Mouse (Mus musculus): ENCODE results near the gene Pkd1l1. TPM values are rescaled to one million over a fixed set of nuclear protein-coding genes. Genes with fewer than 3 reads are reported as not detected.

Pkd1l1 gene
- polyA plus RNA-seq, 1 experiment from 2014 or later, result 0.15 TPM

DNA sequence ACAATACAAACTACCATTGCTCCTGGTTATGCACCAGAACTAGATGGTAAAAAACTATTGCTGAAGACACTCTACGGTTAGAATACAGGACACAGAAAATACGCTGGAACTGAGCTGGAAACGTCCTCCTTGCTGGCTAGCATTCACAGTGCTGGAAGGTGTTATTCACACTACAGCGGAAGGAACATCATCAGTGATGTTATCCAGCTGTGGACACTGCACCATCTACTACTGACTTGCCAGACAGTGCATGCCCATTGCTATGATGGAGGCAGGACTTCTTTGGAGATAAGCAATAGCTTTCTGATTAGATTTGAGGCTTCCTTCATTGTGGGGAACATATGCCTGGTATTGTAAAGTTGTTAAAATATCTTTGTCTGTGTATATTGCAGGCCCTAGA lies 90.3 kb downstream of the Pkd1l1 start:
- Histone ChIP-seq H3K4me3 (ENCODE audit: low read depth, low read length) (no peak overlapping the region), H3K36me3 (ENCODE audit: control insufficient read depth, insufficient read depth, low read length) (no peaks in the 10 kb centered on the region), H3K4me1 (replicated peaks; ENCODE audit: control insufficient read depth, insufficient read depth, low read length) (0 out of 2 replicates have a peak, but pooled peaks cover 2% of the 10 kb centered on the region), H3K4me2 (ENCODE audit: low read length) (no peak overlapping the region), H3K9me3 (ENCODE audit: control insufficient read depth, low read length) (no peaks in the 10 kb centered on the region), H3K27me3 (replicated peaks; ENCODE audit: control insufficient read depth, insufficient read depth, low read length) (no peaks in the 10 kb centered on the region), H3K9ac (ENCODE audit: low read length) (no peak overlapping the region), H3K27ac (ENCODE audit: low read depth) (no peak overlapping the region)
- no peak for DNase-seq (ENCODE audit: low spot score)
- 74% methylated on average over 4 of the region's 4 CpGs for WGBS
- ATAC-seq (replicated peaks; ENCODE audit: low FRiP score, low TSS enrichment, low read depth), result no peak

DNA sequence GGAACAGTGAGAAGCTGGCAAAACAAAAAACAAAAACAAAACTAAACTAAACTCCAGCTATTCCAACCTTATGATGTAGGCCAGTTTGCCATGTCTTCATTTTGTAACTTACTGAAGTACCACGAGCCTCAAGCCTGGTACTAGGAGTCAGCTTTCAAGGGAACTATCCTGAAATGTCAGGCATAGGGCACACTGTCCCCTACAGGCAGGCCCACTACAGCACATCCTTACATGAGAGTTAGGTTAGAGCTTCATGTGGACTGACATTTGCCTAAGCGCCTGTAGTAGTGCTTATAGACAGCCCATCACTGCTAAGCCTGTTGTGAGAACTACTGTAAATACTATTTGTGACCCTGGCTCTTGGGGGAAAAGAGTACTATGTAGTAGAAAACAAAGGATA lies 91.5 kb downstream of the Pkd1l1 start:
- H3K27me3 ChIP-seq (replicated peaks; ENCODE audit: control insufficient read depth, insufficient read depth, low read length), result no peaks in the 10 kb centered on the region
- H3K4me1 ChIP-seq (replicated peaks; ENCODE audit: control insufficient read depth, insufficient read depth, low read length), result 0 out of 2 replicates have a peak, but pooled peaks cover 2% of the 10 kb centered on the region
- no peak overlapping the region for H3K9ac ChIP-seq (ENCODE audit: low read length)
- H3K9me3 ChIP-seq (ENCODE audit: control insufficient read depth, low read length), result no peaks in the 10 kb centered on the region
- H3K4me3 ChIP-seq (ENCODE audit: low read depth, low read length), result no peak overlapping the region
- no peak overlapping the region for H3K27ac ChIP-seq (ENCODE audit: low read depth)
- no peak overlapping the region for H3K4me2 ChIP-seq (ENCODE audit: low read length)
- no peak for ATAC-seq (replicated peaks; ENCODE audit: low FRiP score, low TSS enrichment, low read depth)
- DNase-seq (ENCODE audit: low spot score), result no peak
- 73% methylated on average over 2 of the region's 2 CpGs for WGBS
- H3K36me3 ChIP-seq (ENCODE audit: control insufficient read depth, insufficient read depth, low read length), result no peaks in the 10 kb centered on the region

DNA sequence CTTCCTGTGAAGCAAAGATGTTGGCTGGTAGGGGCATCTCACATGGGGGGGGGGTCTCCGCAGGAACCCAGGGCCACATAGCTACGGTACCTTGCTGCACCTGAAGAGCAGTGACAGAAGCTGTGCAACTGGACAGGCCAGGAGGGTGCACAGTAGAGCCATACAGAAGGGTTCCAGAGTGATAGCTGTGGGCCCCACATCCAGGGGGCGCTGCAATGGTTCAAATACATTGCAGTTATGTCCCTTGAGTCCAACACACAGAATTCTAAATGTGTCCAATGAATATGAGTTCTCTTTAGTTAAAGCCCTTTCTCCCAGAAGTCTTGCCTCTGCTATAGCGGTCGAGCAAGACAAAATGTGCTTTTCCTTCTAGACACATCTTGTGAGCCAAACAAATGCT lies 103.0 kb downstream of the Pkd1l1 start:
- no peaks in the 10 kb centered on the region for H3K4me1 ChIP-seq (replicated peaks; ENCODE audit: control insufficient read depth, insufficient read depth, low read length)
- DNase-seq (ENCODE audit: low spot score), result peak; percentile 44
- 89% methylated on average over 5 of the region's 5 CpGs for WGBS
- H3K9me3 ChIP-seq (ENCODE audit: control insufficient read depth, low read length), result no peaks in the 10 kb centered on the region
- ATAC-seq (replicated peaks; ENCODE audit: low FRiP score, low TSS enrichment, low read depth), result no peak
- H3K4me2 ChIP-seq (ENCODE audit: low read length), result no peak overlapping the region
- no peak overlapping the region for H3K4me3 ChIP-seq (ENCODE audit: low read depth, low read length)
- H3K9ac ChIP-seq (ENCODE audit: low read length), result no peak overlapping the region
- no peaks in the 10 kb centered on the region for H3K27me3 ChIP-seq (replicated peaks; ENCODE audit: control insufficient read depth, insufficient read depth, low read length)
- H3K36me3 ChIP-seq (ENCODE audit: control insufficient read depth, insufficient read depth, low read length), result no peaks in the 10 kb centered on the region
- no peak overlapping the region for H3K27ac ChIP-seq (ENCODE audit: low read depth)

DNA sequence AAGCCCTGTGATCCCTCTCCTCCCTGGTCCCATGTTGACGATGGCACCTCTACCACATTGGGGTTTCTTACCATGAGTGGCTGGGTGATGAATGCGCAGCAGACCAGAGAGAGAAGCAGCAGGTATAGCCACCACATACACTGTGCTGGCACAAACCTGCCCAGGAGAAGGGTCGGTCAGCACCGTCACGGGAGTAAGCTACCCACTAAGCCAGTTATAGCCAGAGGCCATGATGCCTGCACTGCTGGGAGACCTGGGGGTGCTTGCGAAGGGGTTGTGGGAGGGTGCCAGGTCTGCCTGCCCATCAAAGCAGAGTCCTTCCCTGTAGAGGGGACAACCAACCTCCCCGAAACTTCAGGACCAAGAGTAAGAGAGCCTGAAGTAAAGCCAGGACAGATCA lies 107.0 kb downstream of the Pkd1l1 start:
- ATAC-seq (replicated peaks; ENCODE audit: low FRiP score, low TSS enrichment, low read depth), result no peak
- Histone ChIP-seq H3K4me2 (ENCODE audit: low read length) (no peak overlapping the region), H3K9ac (ENCODE audit: low read length) (no peak overlapping the region), H3K4me1 (replicated peaks; ENCODE audit: control insufficient read depth, insufficient read depth, low read length) (no peaks in the 10 kb centered on the region), H3K9me3 (ENCODE audit: control insufficient read depth, low read length) (no peaks in the 10 kb centered on the region), H3K27me3 (replicated peaks; ENCODE audit: control insufficient read depth, insufficient read depth, low read length) (no peaks in the 10 kb centered on the region), H3K4me3 (ENCODE audit: low read depth, low read length) (no peak overlapping the region), H3K36me3 (ENCODE audit: control insufficient read depth, insufficient read depth, low read length) (no peaks in the 10 kb centered on the region), H3K27ac (ENCODE audit: low read depth) (no peak overlapping the region)
- DNase-seq (ENCODE audit: low spot score), result no peak
- WGBS, result 91% methylated on average over 7 of the region's 7 CpGs

DNA sequence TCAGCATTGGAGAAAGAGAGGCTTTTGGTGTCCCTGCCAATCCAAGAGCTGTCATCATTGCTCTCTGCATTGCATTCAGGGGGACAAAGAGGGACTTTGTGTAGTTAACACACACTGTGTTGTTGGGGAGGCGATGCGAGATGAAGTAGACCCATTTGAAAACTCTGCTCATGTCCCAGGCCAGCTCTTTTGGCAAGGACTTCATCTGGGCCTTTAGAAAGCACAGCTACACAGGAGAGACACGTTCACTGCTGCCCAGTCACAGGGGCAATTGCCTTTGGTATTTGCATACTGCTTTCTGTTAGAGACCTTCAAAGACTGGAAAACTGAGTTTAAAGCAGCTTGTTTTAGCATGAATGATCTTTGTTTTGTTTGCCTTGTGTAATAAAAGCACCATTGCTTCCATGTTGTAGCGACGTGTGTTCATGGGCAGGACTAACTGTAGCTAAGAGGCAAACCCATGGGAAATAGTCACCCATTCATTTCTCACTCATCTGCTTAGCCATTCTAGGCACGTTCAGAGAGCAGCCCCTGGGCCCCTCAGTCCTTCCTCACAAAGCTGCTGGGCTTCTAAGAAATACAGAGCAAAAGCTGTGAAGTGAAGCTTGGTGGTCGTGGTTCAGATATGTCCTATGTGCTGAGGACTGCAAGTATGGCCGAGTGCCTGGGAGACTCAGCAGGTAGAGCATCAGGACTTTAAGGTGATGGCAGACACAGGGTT lies 109.0 kb downstream of the Pkd1l1 start:
- H3K36me3 ChIP-seq (ENCODE audit: control insufficient read depth, insufficient read depth, low read length), result no peaks in the 10 kb centered on the region
- ATAC-seq (replicated peaks; ENCODE audit: low FRiP score, low TSS enrichment, low read depth) (no peak), DNase-seq (ENCODE audit: low spot score) (no peak)
- H3K4me1 ChIP-seq (replicated peaks; ENCODE audit: control insufficient read depth, insufficient read depth, low read length), result no peaks in the 10 kb centered on the region
- H3K9me3 ChIP-seq (ENCODE audit: control insufficient read depth, low read length), result no peaks in the 10 kb centered on the region
- WGBS, result 73% methylated on average over 8 of the region's 8 CpGs
- no peak overlapping the region for H3K27ac ChIP-seq (ENCODE audit: low read depth)
- H3K27me3 ChIP-seq (replicated peaks; ENCODE audit: control insufficient read depth, insufficient read depth, low read length), result no peaks in the 10 kb centered on the region
- H3K4me2 ChIP-seq (ENCODE audit: low read length), result no peak overlapping the region
- no peak overlapping the region for H3K4me3 ChIP-seq (ENCODE audit: low read depth, low read length)
- H3K9ac ChIP-seq (ENCODE audit: low read length), result no peak overlapping the region

DNA sequence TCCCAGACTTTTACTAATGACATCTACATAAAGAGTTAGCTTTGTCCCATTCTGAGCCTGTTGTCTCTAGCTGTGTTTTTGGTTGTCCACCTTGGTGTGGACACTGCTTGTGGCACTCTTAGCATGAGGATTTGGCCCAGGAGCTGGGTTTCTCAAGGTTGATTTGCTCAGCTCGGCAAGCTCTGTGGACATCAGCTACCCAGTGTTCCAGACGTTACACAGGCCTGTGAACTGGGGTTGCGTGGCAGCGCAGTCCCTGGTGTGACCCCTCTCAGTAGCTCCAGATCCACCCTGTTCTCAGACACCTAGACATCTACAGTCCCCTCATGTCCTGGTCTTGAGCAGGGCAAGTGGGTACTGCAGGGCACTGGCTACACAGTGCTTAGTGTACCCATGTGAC lies 110.6 kb downstream of the Pkd1l1 start:
- Histone ChIP-seq H3K4me2 (ENCODE audit: low read length) (no peak overlapping the region), H3K27ac (ENCODE audit: low read depth) (no peak overlapping the region), H3K4me3 (ENCODE audit: low read depth, low read length) (no peak overlapping the region), H3K9me3 (ENCODE audit: control insufficient read depth, low read length) (no peaks in the 10 kb centered on the region), H3K27me3 (replicated peaks; ENCODE audit: control insufficient read depth, insufficient read depth, low read length) (no peaks in the 10 kb centered on the region), H3K4me1 (replicated peaks; ENCODE audit: control insufficient read depth, insufficient read depth, low read length) (no peaks in the 10 kb centered on the region), H3K36me3 (ENCODE audit: control insufficient read depth, insufficient read depth, low read length) (no peaks in the 10 kb centered on the region), H3K9ac (ENCODE audit: low read length) (no peak overlapping the region)
- DNase-seq (ENCODE audit: low spot score) (no peak), ATAC-seq (replicated peaks; ENCODE audit: low FRiP score, low TSS enrichment, low read depth) (no peak)
- WGBS, result 78% methylated on average over 4 of the region's 4 CpGs

DNA sequence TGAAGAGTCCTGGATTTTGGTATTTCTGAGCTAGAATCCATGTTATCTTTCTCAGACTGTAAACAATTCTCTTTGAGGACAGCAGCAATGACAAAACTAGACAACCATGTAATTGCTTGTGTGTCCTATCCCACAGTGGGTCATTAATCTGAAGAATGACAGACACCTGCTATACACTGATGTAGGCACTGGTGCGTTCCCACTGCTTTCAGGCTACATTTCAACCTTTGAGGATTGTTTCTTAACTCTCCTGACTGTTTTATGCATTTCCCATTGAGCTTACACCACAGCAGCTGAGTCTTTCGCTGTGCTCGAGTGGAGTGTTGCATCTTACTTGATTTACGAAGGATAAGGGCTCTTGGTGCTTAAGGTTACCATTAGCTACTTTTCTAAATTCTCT lies 111.1 kb downstream of the Pkd1l1 start:
- Histone ChIP-seq H3K4me2 (ENCODE audit: low read length) (no peak overlapping the region), H3K4me1 (replicated peaks; ENCODE audit: control insufficient read depth, insufficient read depth, low read length) (no peaks in the 10 kb centered on the region), H3K36me3 (ENCODE audit: control insufficient read depth, insufficient read depth, low read length) (no peaks in the 10 kb centered on the region), H3K9me3 (ENCODE audit: control insufficient read depth, low read length) (no peaks in the 10 kb centered on the region), H3K27me3 (replicated peaks; ENCODE audit: control insufficient read depth, insufficient read depth, low read length) (no peaks in the 10 kb centered on the region), H3K4me3 (ENCODE audit: low read depth, low read length) (no peak overlapping the region), H3K9ac (ENCODE audit: low read length) (no peak overlapping the region), H3K27ac (ENCODE audit: low read depth) (no peak overlapping the region)
- WGBS, result 77% methylated on average over 4 of the region's 4 CpGs
- ATAC-seq (replicated peaks; ENCODE audit: low FRiP score, low TSS enrichment, low read depth) (no peak), DNase-seq (ENCODE audit: low spot score) (no peak)

DNA sequence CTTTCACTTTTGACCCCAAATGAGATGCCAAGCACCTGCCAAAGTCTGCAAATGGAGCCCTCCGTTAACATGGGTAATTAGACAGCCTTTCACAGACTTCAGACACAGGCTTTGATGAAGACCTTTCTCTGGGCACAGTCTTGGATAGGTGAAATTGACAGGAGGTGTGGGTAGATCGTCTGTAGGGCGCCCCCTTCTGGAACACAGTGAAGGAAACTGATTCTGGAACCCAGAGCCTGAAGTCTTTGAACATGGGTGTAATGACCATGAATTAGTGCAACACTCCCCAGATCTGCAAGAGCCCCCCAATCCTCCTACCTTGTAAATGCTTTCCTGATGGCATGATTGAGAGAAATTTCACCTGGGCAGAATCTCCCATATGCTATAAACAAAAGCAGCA lies 112.2 kb downstream of the Pkd1l1 start:
- no peaks in the 10 kb centered on the region for H3K27me3 ChIP-seq (replicated peaks; ENCODE audit: control insufficient read depth, insufficient read depth, low read length)
- 29% methylated on average over 3 of the region's 3 CpGs for WGBS
- no peak overlapping the region for H3K27ac ChIP-seq (ENCODE audit: low read depth)
- H3K4me2 ChIP-seq (ENCODE audit: low read length), result no peak overlapping the region
- H3K9me3 ChIP-seq (ENCODE audit: control insufficient read depth, low read length), result no peaks in the 10 kb centered on the region
- no peaks in the 10 kb centered on the region for H3K36me3 ChIP-seq (ENCODE audit: control insufficient read depth, insufficient read depth, low read length)
- no peak for DNase-seq (ENCODE audit: low spot score)
- H3K4me1 ChIP-seq (replicated peaks; ENCODE audit: control insufficient read depth, insufficient read depth, low read length), result no peaks in the 10 kb centered on the region
- ATAC-seq (replicated peaks; ENCODE audit: low FRiP score, low TSS enrichment, low read depth), result no peak
- no peak overlapping the region for H3K4me3 ChIP-seq (ENCODE audit: low read depth, low read length)
- H3K9ac ChIP-seq (ENCODE audit: low read length), result no peak overlapping the region

DNA sequence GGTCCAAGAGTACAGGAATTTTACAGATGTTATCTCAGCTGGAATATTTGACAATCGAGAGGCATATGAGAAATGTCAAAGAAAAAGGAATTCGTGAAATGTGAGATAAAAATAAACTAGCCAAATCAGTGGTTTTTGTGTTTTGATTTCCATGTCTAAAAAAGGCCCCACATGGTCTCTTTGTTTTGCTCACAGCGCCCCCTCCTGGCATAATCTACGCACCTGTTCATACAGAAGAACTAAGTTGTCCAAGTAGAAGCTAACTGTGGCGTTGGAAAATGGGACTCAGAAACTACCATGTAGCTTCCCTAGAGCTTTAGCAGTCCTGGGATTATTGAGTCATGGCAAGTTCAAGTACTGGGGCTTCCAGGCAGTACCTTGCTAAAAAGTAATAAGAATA lies 113.2 kb downstream of the Pkd1l1 start:
- H3K27ac ChIP-seq (ENCODE audit: low read depth), result no peak overlapping the region
- H3K27me3 ChIP-seq (replicated peaks; ENCODE audit: control insufficient read depth, insufficient read depth, low read length), result no peaks in the 10 kb centered on the region
- H3K9ac ChIP-seq (ENCODE audit: low read length), result no peak overlapping the region
- 26% methylated on average over 5 of the region's 5 CpGs for WGBS
- no peak overlapping the region for H3K4me3 ChIP-seq (ENCODE audit: low read depth, low read length)
- H3K36me3 ChIP-seq (ENCODE audit: control insufficient read depth, insufficient read depth, low read length), result no peaks in the 10 kb centered on the region
- no peak for ATAC-seq (replicated peaks; ENCODE audit: low FRiP score, low TSS enrichment, low read depth)
- peak; percentile 90 for DNase-seq (ENCODE audit: low spot score)
- no peaks in the 10 kb centered on the region for H3K9me3 ChIP-seq (ENCODE audit: control insufficient read depth, low read length)
- no peak overlapping the region for H3K4me2 ChIP-seq (ENCODE audit: low read length)
- H3K4me1 ChIP-seq (replicated peaks; ENCODE audit: control insufficient read depth, insufficient read depth, low read length), result no peaks in the 10 kb centered on the region
